Mouse (Mus musculus): ENCODE measurements around the gene Mydgf.

- no peak for TF ChIP-seq CTCF (IDR thresholded peaks at IDR 0.05; ENCODE audit: insufficient read depth, low read depth, low read length)
- 0 out of 2 replicates have a peak, but pooled peaks have one; percentile 28 for TF ChIP-seq POLR2A (IDR thresholded peaks at IDR 0.05; ENCODE audit: insufficient read depth, low read depth, low read length)
Measured at GRCm38 (mm10) chr17:56185281-56186141, 1.8 kb upstream of the Mydgf start.
